Mouse (Mus musculus): ENCODE results near the gene Abca4. TPM values are rescaled to one million over a fixed set of nuclear protein-coding genes. Genes with fewer than 3 reads are reported as not detected.

Gene Abca4
- polyA plus RNA-seq, 1 experiment, result 0.83 TPM

DNA sequence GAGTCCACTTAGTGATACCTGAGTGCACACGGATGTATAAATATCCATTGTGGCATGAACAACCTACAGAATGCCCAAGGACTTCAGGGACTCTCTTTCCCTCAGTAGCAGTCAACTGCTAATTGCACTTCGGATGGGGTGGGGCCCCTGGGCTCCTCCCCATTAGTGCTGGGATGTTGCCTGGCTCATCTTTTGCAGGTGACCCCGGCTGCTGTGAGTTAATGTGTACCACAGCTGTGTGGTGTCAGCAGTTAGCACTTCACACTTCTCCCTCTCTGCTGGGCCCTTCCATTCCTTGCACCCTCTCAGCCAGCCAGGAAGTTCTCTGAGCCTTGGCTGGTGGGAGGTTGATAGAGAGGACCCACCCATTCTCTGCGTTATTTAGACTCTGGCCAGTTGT, 65.2 kb downstream of the Abca4 start:
- no peak for DNase-seq (ENCODE audit: low spot score)

DNA sequence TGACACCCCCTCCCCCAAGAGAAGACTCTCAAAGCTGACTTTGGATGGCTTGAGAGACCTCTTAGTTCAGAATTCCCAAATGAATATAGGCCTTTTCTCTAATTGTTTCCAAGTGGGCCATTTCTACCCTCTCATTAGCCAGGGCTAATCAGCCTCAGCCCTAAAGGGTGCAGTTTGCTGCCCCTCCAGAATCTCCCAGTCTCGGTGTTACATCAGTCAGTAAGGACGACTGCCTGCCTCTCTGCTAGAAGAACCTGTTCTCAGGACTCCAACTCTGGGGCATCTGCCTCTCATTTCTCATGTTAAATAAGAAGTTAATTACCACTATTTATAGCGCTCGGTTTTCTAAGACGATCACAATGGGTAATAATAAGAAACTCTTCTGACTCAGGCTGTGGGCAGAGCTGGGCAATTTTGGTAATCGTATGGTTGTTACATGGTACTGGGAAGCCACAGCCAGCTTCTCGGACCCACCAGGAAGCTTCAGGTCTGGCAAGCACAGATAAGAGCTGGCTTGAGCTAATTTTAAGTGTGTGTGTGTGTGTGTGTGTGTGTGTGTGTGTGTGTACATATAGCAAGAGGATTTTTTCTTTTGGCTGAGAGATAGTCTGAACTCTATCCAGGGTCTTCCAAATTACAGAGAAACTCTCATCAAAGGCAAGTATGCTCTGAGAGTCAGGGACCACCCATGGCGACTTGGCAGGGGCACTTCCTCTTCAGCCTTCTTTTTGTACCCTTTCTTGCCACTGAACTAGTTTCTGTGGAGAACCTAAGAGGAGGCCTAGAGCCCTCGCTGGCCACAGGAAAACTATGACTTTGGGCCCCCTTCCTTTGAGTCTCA, 67.1 kb downstream of the Abca4 start:
- DNase-seq (ENCODE audit: low spot score), result no peak

DNA sequence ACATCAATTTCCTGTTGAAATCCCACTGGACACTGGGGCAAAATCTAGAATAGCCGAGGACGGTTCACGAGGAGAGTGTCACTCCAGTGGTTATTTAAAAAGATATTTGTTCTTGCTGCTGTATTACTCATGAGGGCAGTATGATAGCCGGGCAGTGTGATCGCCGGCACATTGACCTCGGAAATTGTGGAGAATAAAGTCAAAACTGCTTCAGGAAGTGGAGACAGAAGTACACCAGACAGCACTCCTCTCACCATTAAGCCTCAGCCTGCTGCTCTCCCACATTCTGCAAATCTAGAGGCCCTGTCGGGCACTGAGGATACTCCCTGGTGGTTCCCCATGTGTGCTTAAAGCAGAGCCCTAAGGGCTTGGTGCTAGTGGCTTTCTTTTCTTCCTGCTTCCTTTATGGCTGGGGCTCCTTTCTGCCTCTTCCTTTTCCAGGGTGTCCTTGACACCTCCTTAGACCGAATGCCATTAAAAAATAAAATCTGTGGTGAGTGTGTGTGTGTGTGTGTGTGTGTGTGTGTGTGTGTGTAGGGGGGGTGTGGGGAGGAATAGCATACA, 74.5 kb downstream of the Abca4 start:
- peak; percentile 15 for DNase-seq (ENCODE audit: low spot score)

DNA sequence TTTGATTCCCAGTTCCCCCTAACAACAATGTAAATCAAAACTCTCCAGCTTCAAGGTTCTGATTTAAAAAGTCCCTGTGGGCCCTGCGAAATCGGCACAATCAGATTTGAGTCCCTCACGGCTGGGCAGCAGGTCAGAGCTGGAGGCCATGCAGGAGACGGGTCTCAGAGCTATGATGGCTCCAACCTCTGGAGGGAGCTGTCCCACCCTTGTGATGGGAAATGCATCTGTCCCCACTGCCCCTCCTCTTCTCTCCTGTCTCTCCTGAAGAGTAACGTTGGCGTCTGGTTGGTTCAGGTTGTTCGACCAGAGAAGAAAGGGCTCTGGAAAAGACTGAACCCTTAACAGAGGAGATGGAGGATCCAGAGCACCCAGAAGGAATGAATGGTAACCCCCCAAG, 75.5 kb downstream of the Abca4 start:
- no peak for DNase-seq (ENCODE audit: low spot score)

DNA sequence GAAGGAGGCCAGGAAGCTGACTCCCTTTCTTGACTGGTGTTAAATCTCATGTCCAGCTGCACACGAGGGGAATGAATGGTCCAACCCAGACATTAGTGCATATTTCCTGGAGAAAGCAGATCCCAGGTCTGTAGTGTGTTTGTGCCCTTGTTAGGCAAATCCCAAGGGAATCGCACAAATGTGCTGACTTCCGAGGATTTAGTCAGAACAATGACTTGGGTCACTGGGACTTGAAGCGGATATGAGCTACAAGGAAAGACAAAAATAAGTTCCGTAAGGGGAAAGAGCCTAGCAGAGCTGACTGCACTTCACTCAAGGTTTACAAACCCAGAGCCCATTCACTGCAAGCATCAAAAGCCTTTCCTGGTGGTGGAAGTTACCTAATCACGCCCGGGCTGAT, 76.0 kb downstream of the Abca4 start:
- DNase-seq (ENCODE audit: low spot score), result no peak

DNA sequence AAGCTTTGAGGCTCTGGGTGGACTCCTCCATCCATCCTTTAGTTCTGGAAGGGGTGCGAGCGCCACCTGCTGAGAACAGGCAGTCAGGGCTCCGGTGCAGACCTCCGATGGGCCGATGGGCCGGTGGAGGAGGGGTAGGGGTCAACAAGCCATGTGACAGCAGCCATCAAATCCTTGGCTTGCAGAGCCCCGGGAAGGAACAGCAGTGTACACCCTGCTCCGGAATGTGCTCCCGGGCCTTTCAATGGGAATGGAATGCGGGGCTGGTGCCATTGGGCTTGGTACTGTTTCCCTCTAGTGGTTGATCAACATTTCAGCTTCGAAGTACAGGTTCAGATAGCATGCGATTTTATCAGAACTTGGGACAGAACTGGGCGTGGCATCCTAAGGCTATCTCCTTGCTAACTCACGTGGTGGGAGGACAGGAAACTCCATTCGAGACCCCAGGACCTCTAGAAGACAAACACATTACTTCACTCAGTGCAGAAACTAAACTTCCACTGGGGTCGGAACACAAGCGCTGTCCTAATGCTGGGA, 78.0 kb downstream of the Abca4 start:
- DNase-seq (ENCODE audit: low spot score), result peak; percentile 79

DNA sequence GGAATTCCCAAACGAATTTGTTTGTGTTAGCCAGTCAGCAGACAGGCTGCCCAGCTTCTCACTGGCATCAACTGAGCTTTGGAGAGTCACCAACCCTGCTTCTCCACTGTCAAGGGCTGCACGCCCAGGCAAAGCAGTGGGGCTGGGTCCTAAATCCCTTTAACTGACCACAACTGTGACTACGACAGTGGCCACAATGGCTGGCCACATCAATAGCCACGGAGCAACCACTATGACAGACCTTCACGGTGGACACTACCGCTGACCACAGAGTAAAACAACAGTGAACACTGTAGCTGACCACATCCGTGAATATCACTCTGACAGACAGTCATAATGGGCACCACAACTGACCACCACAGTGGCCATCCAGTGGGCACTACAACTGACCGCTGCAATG, 78.6 kb downstream of the Abca4 start:
- no peak for DNase-seq (ENCODE audit: low spot score)

DNA sequence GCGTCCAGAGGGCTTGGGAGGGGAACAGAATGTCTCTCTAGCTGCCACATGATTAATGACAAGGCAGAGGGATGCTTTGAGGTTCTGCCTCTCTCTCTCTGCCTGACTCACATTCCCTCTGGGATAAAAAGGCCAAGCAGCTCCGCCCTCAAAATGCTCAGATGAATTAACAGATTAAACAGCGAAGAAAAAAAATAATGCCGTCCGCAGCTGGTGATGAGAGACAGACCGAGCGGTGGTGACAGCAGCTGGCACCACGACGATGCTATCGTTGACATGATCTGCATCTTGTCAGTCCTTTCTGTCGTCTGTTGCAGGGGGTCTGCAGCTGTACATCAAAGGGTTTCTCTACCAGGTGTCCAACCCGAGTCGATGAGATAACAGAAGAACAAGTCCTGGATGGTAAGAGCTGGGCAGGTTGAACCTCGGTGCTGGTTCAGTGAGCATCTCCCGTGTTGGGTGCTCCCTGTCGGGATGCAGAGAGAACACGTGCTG, 84.8 kb downstream of the Abca4 start:
- no peak for DNase-seq (ENCODE audit: low spot score)

DNA sequence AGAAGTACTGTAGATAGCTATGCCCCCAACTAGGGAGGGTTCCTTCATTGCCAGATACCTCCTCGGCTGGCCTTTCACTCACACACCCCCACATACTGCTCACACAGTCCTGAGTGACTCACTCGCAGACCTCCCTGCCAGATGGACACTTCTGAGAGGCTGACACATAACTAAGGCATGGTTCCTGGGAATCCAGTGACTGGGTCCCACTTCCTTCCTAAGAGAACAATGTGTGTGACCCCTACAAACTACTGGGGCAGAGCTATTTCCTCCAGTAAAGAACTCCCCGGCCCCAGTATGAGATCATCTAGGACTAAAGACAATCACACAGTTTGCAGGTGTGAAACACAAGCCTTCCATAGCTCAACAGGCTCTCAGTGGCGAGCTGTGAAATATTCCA, 86.5 kb downstream of the Abca4 start:
- DNase-seq (ENCODE audit: low spot score), result no peak

DNA sequence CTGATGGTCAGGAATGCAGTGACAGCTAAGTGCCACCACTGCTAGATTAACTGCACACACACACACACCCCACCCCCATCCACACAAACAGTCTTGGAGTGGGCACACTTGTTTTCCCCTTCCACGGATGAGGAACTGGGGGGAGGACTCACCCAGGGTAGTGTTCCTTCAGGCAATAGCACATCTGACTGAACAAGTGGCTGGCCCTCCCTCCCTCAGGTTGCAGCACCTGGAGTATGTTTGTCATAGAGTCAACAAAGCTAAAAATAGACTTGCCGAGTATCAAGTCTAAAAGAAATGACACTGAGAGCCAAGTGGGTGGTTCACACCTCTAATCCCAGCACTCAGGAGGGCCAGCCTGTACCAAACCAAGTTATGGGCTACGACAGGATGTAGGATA, 87.4 kb downstream of the Abca4 start:
- no peak for DNase-seq (ENCODE audit: low spot score)

DNA sequence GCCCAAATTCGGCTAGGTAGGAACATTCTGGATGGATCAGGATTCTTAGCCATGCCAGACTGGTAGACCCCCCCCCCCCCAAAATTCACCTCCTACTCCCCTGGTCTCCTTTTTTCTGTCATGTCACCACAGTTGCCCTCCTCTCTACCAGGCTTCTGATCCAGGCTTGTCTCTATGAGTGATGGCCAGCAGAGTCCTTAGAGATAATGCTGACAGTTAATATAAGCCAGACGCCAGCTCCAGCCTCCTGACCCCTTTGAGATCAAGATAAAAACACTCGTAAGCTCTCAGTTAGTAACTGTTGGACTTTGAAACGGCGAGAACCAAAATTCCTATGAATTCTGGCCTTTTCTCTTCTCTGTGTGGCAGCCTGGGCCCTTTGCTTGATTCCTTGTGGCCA, 89.0 kb downstream of the Abca4 start:
- DNase-seq (ENCODE audit: low spot score), result no peak

DNA sequence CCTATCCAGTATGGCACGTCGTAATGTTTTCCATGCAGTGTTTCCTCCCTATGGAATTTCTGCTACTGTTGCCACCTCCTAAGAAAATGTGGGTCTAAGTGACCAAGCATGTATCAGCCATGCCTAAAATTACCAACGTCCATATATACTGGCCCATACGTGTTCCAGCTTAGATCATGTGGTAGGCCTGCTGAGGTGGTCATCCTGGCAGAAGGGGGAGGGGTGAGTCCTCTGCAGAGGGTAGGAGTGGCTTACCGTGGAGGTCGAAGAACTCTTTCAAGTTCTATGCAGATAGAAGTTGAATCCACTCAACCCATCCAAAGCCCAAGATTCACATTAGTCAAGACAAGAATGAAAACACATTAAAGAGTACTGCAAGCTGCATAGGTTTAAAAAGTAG, 89.6 kb downstream of the Abca4 start:
- no peak for DNase-seq (ENCODE audit: low spot score)

DNA sequence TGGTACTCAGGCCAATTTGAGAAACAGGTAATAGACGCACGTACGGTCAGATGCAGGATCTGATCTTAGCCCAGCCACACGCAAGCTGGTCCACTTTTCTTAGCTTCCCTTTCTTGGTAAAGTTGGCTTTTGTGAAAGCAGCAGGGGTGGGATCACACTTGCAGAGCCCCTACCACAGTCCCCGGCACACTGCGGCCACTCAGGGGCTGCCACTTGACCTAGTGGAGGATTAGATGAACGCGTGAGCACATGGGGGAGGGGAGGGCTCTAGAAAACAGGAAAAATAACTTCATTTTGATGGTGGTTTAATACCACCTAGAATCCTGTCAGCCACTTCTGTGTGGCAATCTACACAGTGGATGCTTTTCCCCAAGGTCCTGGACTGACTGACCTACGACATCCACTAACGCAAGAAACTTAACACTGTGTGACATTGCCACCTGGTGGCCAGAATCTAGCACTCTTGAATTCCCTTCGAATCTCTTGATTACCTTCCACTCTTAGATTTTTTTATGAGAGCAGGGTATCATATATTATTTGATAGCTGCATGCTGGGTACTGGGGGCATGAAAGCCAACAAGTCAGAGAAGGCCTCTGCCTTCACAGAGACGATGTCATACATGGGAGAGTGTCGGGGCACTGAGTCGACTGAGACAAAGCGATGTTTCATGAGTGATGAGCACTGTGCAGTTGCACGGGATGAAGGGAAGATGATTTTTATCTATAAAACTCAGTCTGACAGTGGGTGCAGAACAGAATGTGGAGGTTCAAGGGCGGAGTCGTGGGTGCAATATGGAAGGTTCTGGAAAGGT, 96.6 kb downstream of the Abca4 start:
- no peak for DNase-seq (ENCODE audit: low spot score)

DNA sequence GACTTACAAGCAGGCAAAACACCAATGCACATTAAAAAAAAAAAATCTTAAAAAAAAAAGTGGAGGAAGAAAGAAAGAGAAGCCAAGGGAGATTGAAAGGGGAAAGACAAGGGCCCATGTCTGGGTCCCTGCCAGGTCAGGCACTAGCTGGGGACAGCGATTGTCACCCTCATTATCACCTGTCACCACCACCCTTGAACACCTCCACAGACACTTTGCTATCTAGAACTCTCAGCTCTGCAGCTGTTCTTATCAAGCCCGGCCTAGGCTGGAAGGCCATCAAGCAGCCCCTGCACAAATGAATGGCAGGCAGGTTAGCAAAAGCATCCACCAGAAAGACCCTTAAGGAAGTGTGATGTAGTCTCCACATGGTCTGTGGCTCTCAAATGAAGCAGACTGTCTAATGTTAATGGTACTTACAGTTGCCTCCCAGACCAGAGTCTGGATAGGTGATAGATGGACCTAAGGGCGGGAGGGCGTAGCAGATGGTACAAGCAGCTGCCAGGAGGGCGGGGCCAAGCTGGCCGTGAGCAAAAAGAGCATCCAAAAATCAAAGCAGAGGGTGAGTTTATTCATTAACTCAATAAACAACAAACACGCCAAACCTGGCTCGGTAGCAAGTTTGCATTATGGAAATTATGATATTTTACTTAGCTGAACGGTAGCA, 98.1 kb downstream of the Abca4 start:
- no peak for DNase-seq (ENCODE audit: low spot score)

DNA sequence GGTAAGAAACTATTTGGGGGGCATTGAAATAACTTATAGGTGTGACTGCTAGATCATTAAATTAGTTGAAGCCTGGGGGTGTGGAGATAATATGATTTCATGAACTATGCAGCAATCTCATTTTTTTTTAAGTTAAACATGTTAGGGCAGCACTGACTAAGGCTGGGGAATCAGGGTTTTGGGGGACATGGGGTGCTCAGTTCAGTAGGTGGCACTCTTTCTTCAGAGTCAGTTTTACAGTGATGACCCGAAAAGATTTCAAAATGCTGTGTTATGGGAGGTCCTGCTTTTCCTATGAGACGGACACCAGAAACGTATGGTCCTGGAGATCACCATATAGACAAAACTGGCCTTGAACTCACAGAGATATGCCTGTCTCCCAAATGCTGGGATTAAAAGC, 99.2 kb downstream of the Abca4 start:
- no peak for DNase-seq (ENCODE audit: low spot score)

DNA sequence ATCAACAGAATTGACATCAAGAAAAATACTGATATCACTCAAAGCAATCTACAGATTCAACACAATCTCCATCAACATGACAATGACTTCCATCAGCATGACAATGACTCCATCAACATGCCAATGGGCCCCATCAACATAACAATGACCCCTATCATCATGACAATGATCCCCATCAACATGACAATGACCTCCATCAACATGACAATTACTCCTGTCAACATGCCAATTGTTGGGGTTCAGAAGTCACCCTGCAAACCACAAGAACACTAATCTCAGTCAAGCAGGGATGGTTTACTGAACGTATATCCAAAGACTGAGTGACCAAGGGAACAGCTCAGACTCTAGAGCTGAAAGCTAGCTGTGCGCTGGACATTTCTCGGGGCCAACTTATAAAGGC, 101.2 kb downstream of the Abca4 start:
- DNase-seq (ENCODE audit: low spot score), result no peak

DNA sequence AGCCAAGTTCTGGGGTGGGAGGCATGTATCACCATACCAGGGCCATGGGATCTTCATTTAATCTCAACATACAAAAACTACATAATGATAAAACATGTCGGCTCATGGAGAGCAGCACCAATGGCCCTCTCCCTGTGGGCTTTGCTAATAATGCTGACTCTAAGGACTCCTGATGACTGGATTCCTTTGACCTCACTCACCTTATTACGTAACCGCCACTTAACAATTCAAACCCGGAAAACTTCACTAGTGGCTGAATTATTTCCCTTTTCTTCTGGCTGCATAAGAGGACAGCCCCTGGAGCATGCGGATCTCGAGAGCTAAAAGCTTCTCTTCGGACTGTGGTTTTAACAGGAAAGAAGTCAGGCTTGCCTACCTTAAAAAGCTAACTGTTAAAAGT, 106.6 kb downstream of the Abca4 start:
- DNase-seq (ENCODE audit: low spot score), result no peak

DNA sequence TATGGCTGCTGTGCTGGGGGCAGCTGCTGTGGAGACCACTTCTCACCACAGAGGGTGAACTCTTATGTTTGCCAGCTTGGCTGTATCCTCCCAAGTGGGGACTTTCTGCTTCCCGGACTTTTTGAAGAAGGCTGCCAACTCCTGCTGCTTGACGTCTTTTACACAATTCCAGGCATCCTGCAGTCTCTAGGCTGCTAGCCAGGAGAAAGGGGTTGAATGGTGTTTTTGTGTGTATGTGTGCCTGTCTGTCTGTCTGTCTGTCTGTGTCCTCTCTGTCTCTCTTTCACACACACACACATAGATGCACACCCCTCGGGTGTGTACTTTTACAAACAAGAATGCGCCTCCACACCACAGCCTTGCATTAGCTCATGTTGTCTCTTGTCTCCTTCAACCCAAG, 108.2 kb downstream of the Abca4 start:
- DNase-seq (ENCODE audit: low spot score), result no peak

DNA sequence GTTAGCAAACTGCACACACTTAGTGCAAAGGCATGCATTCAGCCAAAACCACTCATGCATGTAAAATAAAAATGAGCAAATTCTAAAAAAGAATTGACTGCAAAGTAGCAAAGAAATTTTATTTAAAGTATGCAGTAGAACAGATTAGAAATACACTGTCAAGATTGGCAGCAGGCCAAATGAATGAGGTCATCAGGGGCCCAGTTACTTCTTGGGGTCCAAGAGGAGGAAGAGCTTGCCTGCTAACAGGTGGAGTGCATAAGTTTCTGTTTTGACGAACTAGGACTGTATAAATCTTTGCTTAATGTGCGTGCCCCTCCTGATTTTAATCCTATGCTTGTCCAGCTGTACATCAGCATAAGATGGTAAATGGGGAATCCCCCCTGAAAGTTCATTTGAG, 109.8 kb downstream of the Abca4 start:
- no peak for DNase-seq (ENCODE audit: low spot score)

DNA sequence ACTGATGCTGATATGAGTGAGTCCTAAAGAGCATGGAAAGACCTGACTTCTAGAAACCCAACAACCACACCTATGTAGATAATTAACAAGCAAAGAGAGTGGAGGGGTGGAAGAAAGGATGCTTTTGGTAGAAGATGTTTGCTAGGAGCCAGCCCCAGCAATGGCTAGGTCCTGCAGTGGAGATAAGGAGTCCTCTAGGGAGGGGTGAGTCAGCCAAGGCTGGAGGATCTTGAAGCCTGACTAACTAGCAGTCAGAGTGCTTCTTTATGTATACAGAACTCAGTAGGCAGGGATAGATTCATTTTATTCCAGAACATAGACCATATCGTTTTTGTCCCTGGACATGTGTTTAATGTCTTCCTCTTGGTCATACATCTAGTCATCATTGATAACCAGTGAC, 115.2 kb downstream of the Abca4 start:
- no peak for DNase-seq (ENCODE audit: low spot score)

DNA sequence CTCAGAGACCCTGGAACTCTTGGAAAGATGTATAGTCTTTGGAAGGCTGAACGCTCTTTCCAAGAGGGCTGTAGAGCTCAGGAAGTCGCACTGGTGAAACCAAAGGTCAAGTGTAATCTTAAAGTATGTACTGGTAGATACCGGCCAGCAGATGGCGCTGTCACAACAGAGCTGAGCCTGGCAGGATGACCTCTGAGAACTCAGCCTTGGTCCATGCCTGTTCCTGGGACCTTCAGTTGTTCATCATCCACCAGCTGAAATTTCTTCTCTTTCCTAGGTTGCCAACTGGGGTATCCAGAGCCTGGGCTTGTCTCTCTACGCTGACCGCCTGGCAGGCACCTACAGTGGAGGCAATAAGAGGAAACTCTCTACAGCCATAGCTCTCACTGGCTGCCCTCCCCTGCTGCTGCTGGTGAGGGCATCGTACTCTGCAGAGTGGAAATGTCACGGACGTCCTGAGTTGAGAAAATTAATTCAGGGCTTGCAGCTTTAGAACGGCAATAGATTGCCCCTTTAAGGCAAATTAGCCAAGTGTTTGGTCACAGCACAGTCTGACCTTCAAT, 125.5 kb downstream of the Abca4 start:
- DNase-seq (ENCODE audit: low spot score), result peak; percentile 38

All from urinary bladder, adult 2 months (tissue).